Mouse (Mus musculus) hindbrain, embryonic 16.5 days (tissue): ENCODE results near the gene Spns2. TPM values are rescaled to one million over a fixed set of nuclear protein-coding genes. Genes with fewer than 3 reads are reported as not detected.

ENCODE experiments used
- ATAC-seq: fragments of 200-750 bp; cut with Nextera tagmentation; 2 replicates; pipeline ENCODE4 v1.8.0; 2017; ENCODE audit warnings: moderate TSS enrichment, moderate library complexity
- H3K27ac ChIP-seq: fragments of 300-500 bp; sonication (generic); 2 replicates; pipeline ENCODE4 v1.5.1; 2014; ENCODE audit warnings: low read depth, mild to moderate bottlenecking, control low read depth, low read length, moderate library complexity
- H3K27me3 ChIP-seq: fragments of 300-500 bp; sonication (generic); replicated peaks from 2 replicates; pipeline ENCODE4 v1.6.1; 2014; ENCODE audit warnings: low read length; ENCODE audit not compliant: control insufficient read depth, insufficient read depth
- H3K36me3 ChIP-seq: fragments of 300-500 bp; sonication (generic); 2 replicates; pipeline ENCODE4 v1.6.1; 2014; ENCODE audit warnings: mild to moderate bottlenecking, low read length, moderate library complexity, mixed read lengths; ENCODE audit not compliant: control insufficient read depth, insufficient read depth
- H3K4me1 ChIP-seq: fragments of 300-500 bp; sonication (generic); 2 replicates; pipeline ENCODE4 v1.6.1; 2014; ENCODE audit warnings: low read depth, low read length; ENCODE audit not compliant: control insufficient read depth, insufficient read depth
- H3K4me2 ChIP-seq: fragments of 300-500 bp; sonication (generic); 2 replicates; pipeline ENCODE4 v1.6.1; 2014; ENCODE audit warnings: mild to moderate bottlenecking, low read length, control low read depth, moderate library complexity
- H3K4me3 ChIP-seq: fragments of 300-500 bp; sonication (generic); 2 replicates; pipeline ENCODE4 v1.5.1; 2014; ENCODE audit warnings: mild to moderate bottlenecking, low read length, control low read depth, moderate library complexity
- H3K9ac ChIP-seq: fragments of 300-500 bp; sonication (generic); 2 replicates; pipeline ENCODE4 v1.6.1; 2014; ENCODE audit warnings: low read depth, mild to moderate bottlenecking, control low read depth, low read length, moderate library complexity
- H3K9me3 ChIP-seq: fragments of 300-500 bp; sonication (generic); 2 replicates; pipeline ENCODE4 v1.6.1; 2014; ENCODE audit warnings: mild to moderate bottlenecking, low read length, moderate library complexity; ENCODE audit not compliant: control insufficient read depth
- WGBS: fragments of 180-500 bp; shearing (Covaris S2); extraction: QIAGEN DNeasy Blood & Tissue Kit; methylation state at CpG from one replicate; pipeline ENCODE4 v1.1.7; 2014; 5-methylcytosine and 5-hydroxymethylcytosine counted together
- polyA plus RNA-seq: library from polyadenylated mRNA; unstranded; fragments of >200 nt; fragmentation: Nextera tagmentation; extraction: Ambion mirVana; gene quantifications from 2 replicates; pipeline ENCODE4 v1.2.1, GENCODE M21; 2015

Spns2 gene
- polyA plus RNA-seq, 1 experiment from 2014 or later = 6.0 TPM

- Histone ChIP-seq H3K9me3 (no peaks in the 10 kb centered on the region), H3K4me1 (peaks cover 2% of the 10 kb centered on the region), H3K36me3 (no peaks in the 10 kb centered on the region), H3K4me3 (no peak overlapping the region), H3K27ac (no peak overlapping the region), H3K9ac (no peak overlapping the region), H3K4me2 (no peak overlapping the region), H3K27me3 (peaks cover 5% of the 10 kb centered on the region; the same call in 1 of the 2 replicates)
- no peak for ATAC-seq
- WGBS = 88% methylated on average over 5 of the region's 5 CpGs
These were observed 73.0 kb downstream of the Spns2 start for GRCm38 (mm10) chr11:72416666-72417065.

- peaks cover 12% of the 10 kb centered on the region for H3K4me1 ChIP-seq
- peaks cover 5% of the 10 kb centered on the region; the same call in 1 of the 2 replicates for H3K27me3 ChIP-seq
- H3K36me3 ChIP-seq = no peaks in the 10 kb centered on the region
- WGBS = 87% methylated on average over 8 of the region's 8 CpGs
- no peak overlapping the region for H3K27ac ChIP-seq
- no peaks in the 10 kb centered on the region for H3K9me3 ChIP-seq
- no peak overlapping the region for H3K4me2 ChIP-seq
- H3K9ac ChIP-seq = no peak overlapping the region
- no peak for ATAC-seq
- H3K4me3 ChIP-seq = no peak overlapping the region
These were observed 74.5 kb downstream of the Spns2 start for GRCm38 (mm10) chr11:72415155-72415554.

GRCm38 (mm10) chr11:72413601-72414190 lies 76.0 kb downstream of the Spns2 start:
- no peak overlapping the region for H3K4me2 ChIP-seq
- H3K9me3 ChIP-seq = no peaks in the 10 kb centered on the region
- H3K9ac ChIP-seq = no peak overlapping the region
- H3K36me3 ChIP-seq = no peaks in the 10 kb centered on the region
- peaks cover 12% of the 10 kb centered on the region for H3K4me1 ChIP-seq
- peaks cover 8% of the 10 kb centered on the region for H3K27me3 ChIP-seq
- H3K27ac ChIP-seq = no peak overlapping the region
- no peak overlapping the region for H3K4me3 ChIP-seq
- ATAC-seq = no peak
- WGBS = 76% methylated on average over 5 of the region's 5 CpGs

GRCm38 (mm10) chr11:72413016-72413415 lies 76.7 kb downstream of the Spns2 start:
- no peak overlapping the region for H3K4me2 ChIP-seq
- no peaks in the 10 kb centered on the region for H3K9me3 ChIP-seq
- H3K4me1 ChIP-seq = peaks cover 12% of the 10 kb centered on the region
- H3K9ac ChIP-seq = no peak overlapping the region
- no peak for ATAC-seq
- H3K27ac ChIP-seq = no peak overlapping the region
- H3K4me3 ChIP-seq = no peak overlapping the region
- H3K36me3 ChIP-seq = no peaks in the 10 kb centered on the region
- 78% methylated on average over 7 of the region's 7 CpGs for WGBS
- H3K27me3 ChIP-seq = peaks cover 10% of the 10 kb centered on the region

- peak overlapping the region; percentile 65 for H3K4me3 ChIP-seq
- no peak for ATAC-seq
- no peaks in the 10 kb centered on the region for H3K36me3 ChIP-seq
- H3K4me2 ChIP-seq = peak overlapping the region; percentile 97
- no peak overlapping the region for H3K27ac ChIP-seq
- peaks cover 12% of the 10 kb centered on the region for H3K4me1 ChIP-seq
- peaks cover 10% of the 10 kb centered on the region for H3K27me3 ChIP-seq
- WGBS = 36% methylated on average over 9 of the region's 9 CpGs
- no peaks in the 10 kb centered on the region for H3K9me3 ChIP-seq
- H3K9ac ChIP-seq = no peak overlapping the region
These were observed 77.8 kb downstream of the Spns2 start for GRCm38 (mm10) chr11:72411945-72412344.

- Histone ChIP-seq H3K9me3 (no peaks in the 10 kb centered on the region), H3K4me1 (peaks cover 12% of the 10 kb centered on the region), H3K4me2 (peak within 1 kb of the TSS; percentile 97), H3K36me3 (no peaks in the 10 kb centered on the region), H3K4me3 (peak within 1 kb of the TSS; percentile 65), H3K27ac (peak within 1 kb of the TSS; percentile 75), H3K9ac (peak within 1 kb of the TSS; percentile 73), H3K27me3 (peaks cover 10% of the 10 kb centered on the region)
- under 1% methylated on average over 85 of the region's 86 CpGs for WGBS
- peak; percentile 88 for ATAC-seq
These were observed 78.4 kb downstream of the Spns2 start, which contains the start of gene Smtnl2 for GRCm38 (mm10) chr11:72411093-72411921. Gene Smtnl2, minus strand, starts transcription at chr11:72411713.

GRCm38 (mm10) chr11:72410521-72411092 lies 79.1 kb downstream of the Spns2 start:
- H3K27me3 ChIP-seq = peaks cover 10% of the 10 kb centered on the region
- peak overlapping the region; percentile 65 for H3K4me3 ChIP-seq
- H3K27ac ChIP-seq = peak overlapping the region; percentile 75; the same call in 1 of the 2 replicates
- peak; percentile 61 for ATAC-seq
- H3K9ac ChIP-seq = peak overlapping the region; percentile 73
- WGBS = 1% methylated on average over 25 of the region's 25 CpGs
- no peaks in the 10 kb centered on the region for H3K36me3 ChIP-seq
- H3K4me1 ChIP-seq = peaks cover 12% of the 10 kb centered on the region
- H3K9me3 ChIP-seq = no peaks in the 10 kb centered on the region
- peak overlapping the region; percentile 97 for H3K4me2 ChIP-seq

GRCm38 (mm10) chr11:72409649-72410385 lies 79.9 kb downstream of the Spns2 start:
- WGBS = 73% methylated on average over 12 of the region's 12 CpGs
- H3K36me3 ChIP-seq = no peaks in the 10 kb centered on the region

More at GRCm38 (mm10) chr11:72409649-72410385, 79.9 kb downstream of the Spns2 start:
- ATAC-seq = no peak
- Histone ChIP-seq H3K27ac (no peak overlapping the region), H3K4me1 (peaks cover 12% of the 10 kb centered on the region), H3K4me2 (0 out of 2 replicates have a peak overlapping the region, but pooled peaks have one; percentile 10), H3K27me3 (peaks cover 10% of the 10 kb centered on the region), H3K9me3 (no peaks in the 10 kb centered on the region), H3K9ac (no peak overlapping the region), H3K4me3 (no peak overlapping the region)
